In the genomic region with DNA sequence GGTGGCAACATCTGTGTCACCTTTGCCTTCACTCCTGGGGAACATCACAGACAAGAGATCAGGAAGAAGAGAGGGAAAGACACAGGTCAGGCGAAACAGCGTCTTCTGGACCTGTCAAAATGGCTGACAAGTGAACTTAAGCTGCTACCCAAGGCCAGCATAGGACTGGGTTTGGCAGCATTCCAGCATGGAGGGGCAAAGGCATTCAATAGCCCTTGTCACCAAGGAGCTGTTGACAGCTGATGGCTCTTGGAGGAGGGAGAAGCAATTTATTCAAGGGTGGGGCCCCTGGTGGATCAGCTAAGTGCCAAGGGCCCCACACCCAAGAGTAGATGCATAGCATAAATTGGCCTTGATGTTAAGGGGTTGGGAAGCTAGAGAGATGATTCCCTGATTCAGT, we compare ENCODE assay signal across 16 mouse cellular contexts. TPM values are rescaled to one million over a fixed set of nuclear protein-coding genes. Genes with fewer than 3 reads are reported as not detected.
DNase-seq lines count a peak whose midpoint lies in the region; ATAC-seq lines count a peak whose summit lies in the region.
"Had no signal": no experiment of that assay in that cellular context is flagged by ENCODE, and none has a peak within 500 bp of the region (broad histone marks: within the 10 kb centered on the region; RNA-seq: fewer than 3 reads in every experiment).

No protein-coding gene starts in this region.

- no peak overlapping the region for H3K4me3 ChIP-seq in heart, embryonic 11.5 days (ENCODE audit: low read depth, low read length)
- H3K4me3 ChIP-seq in lung, embryonic 16.5 days (ENCODE audit: low read length) = no peak overlapping the region
- no peak overlapping the region for H3K4me3 ChIP-seq in brown adipose tissue, adult 24 weeks (ENCODE audit: insufficient read depth, low read depth, low read length)
- H3K4me3 ChIP-seq: heart, embryonic 15.5 days; kidney, embryonic 15.5 days; liver, embryonic 13.5 days; myocyte had no signal

- peaks cover 25% of the 10 kb centered on the region for H3K4me1 ChIP-seq in heart, embryonic 11.5 days (ENCODE audit: control insufficient read depth, insufficient read depth, low read length)
- H3K4me1 ChIP-seq in lung, embryonic 16.5 days (replicated peaks; ENCODE audit: control insufficient read depth, insufficient read depth, low read length) = peaks cover 19% of the 10 kb centered on the region
- peaks cover 12% of the 10 kb centered on the region for H3K4me1 ChIP-seq in brown adipose tissue, adult 24 weeks (ENCODE audit: control insufficient read depth, insufficient read depth, insufficient read length, low read length)

- 64% methylated on average over 2 of the region's 2 CpGs for WGBS in heart, embryonic 11.5 days (ENCODE audit: insufficient replicate concordance)
- WGBS in lung, embryonic 16.5 days = 23% methylated on average over 2 of the region's 2 CpGs

- H3K9ac ChIP-seq in heart, embryonic 11.5 days (ENCODE audit: low read depth, low read length) = no peak overlapping the region
- no peak overlapping the region for H3K9ac ChIP-seq in lung, embryonic 16.5 days (ENCODE audit: low read length)
- H3K9ac ChIP-seq: heart, embryonic 15.5 days; kidney, embryonic 15.5 days; liver, embryonic 13.5 days had no signal

- no peaks in the 10 kb centered on the region for H3K9me3 ChIP-seq in heart, embryonic 11.5 days (replicated peaks; ENCODE audit: control insufficient read depth, low read length)
- no peaks in the 10 kb centered on the region for H3K9me3 ChIP-seq in lung, embryonic 16.5 days (ENCODE audit: control insufficient read depth, low read length)
- H3K9me3 ChIP-seq: heart, embryonic 15.5 days; kidney, embryonic 15.5 days; liver, embryonic 13.5 days had no signal

- no peaks in the 10 kb centered on the region for H3K36me3 ChIP-seq in heart, embryonic 11.5 days (ENCODE audit: control insufficient read depth, insufficient read depth, low read length)
- H3K36me3 ChIP-seq in lung, embryonic 16.5 days (ENCODE audit: control insufficient read depth, insufficient read depth, low read length) = no peaks in the 10 kb centered on the region
- H3K36me3 ChIP-seq: heart, embryonic 15.5 days; kidney, embryonic 15.5 days; liver, embryonic 13.5 days had no signal

- no peak for DNase-seq in heart, postnatal 14 days
- no peak for DNase-seq in lung, postnatal 25 days (ENCODE audit: low spot score)
- DNase-seq in R1 (ENCODE audit: low read depth, low spot score) = peak; percentile 53
- DNase-seq: adrenal gland, postnatal 36 days; cerebellum, postnatal 25 days; gastrocnemius, postnatal 14 days; liver, embryonic 13.5 days had no signal

- 0 out of 2 replicates have a peak overlapping the region, but pooled peaks have one; percentile 15 for H3K27ac ChIP-seq in heart, embryonic 11.5 days (ENCODE audit: low read depth, low read length)
- H3K27ac ChIP-seq in lung, embryonic 16.5 days (ENCODE audit: low read length) = no peak overlapping the region
- H3K27ac ChIP-seq in brown adipose tissue, adult 24 weeks (replicated peaks; ENCODE audit: low read depth, low read length) = 0 out of 2 replicates have a peak overlapping the region, but pooled peaks have one; percentile 1
- H3K27ac ChIP-seq: heart, embryonic 15.5 days; kidney, embryonic 15.5 days; liver, embryonic 13.5 days had no signal

- intact Hi-C loops in heart, postnatal 14 days (cut with DNase I) = no loop called here

- H3K4me2 ChIP-seq in heart, embryonic 11.5 days = peak overlapping the region; percentile 31
- no peak overlapping the region for H3K4me2 ChIP-seq in lung, embryonic 16.5 days (ENCODE audit: low read depth, low read length)
- H3K4me2 ChIP-seq: heart, embryonic 15.5 days; kidney, embryonic 15.5 days; liver, embryonic 13.5 days had no signal

- H3K27me3 ChIP-seq in heart, embryonic 11.5 days (ENCODE audit: control insufficient read depth, insufficient read depth, low read length) = no peaks in the 10 kb centered on the region
- no peaks in the 10 kb centered on the region for H3K27me3 ChIP-seq in lung, embryonic 16.5 days (ENCODE audit: control insufficient read depth, insufficient read depth, low read depth, low read length)
- H3K27me3 ChIP-seq: heart, embryonic 15.5 days; kidney, embryonic 15.5 days; liver, embryonic 13.5 days had no signal

- 0 out of 2 replicates have a peak, but pooled peaks have one; percentile 31 for ATAC-seq in heart, embryonic 11.5 days (replicated peaks; ENCODE audit: insufficient number of reproducible peaks, low FRiP score, low TSS enrichment)
- peak; percentile 27 for ATAC-seq in lung, embryonic 16.5 days (ENCODE audit: low read depth)
- ATAC-seq in megakaryocyte, adult 5-6 weeks (ENCODE audit: poor library complexity, severe bottlenecking) = no peak

RNA-seq across cellular contexts. Expression of gene Fndc7, which starts 10.7 kb away (rescaled TPM):
- not detected in 2 replicates for polyA plus RNA-seq in heart, embryonic 11.5 days (2014; fragmentation: Nextera tagmentation; extraction: Ambion mirVana)
- under 1 TPM in 1 of 2 experiments, not detected in 1; 0.12 TPM for total RNA-seq in heart, postnatal 14 days (2021)
- 0.82 and 1.1 TPM in 2 replicates for polyA plus RNA-seq in lung, embryonic 16.5 days (2015; fragmentation: Nextera tagmentation; extraction: Ambion mirVana)
- polyA plus RNA-seq in brown adipose tissue, adult 24 weeks (2012; ENCODE audit: insufficient read depth, insufficient read length, missing spikeins) = 0.38 TPM in 1 of 2 replicates, not detected in the other
- 0.07 TPM in 1 of 2 replicates, not detected in the other for total RNA-seq in megakaryocyte, adult 5-6 weeks (2015)
- total RNA-seq in megakaryocyte, adult 5-6 weeks (2017) = 0.12 and 0.44 TPM in 2 replicates
- total RNA-seq: MEL had no signal
- polyA plus RNA-seq: kidney, embryonic 15.5 days; limb, embryonic 11.5 days had no signal

RNA-seq across cellular contexts. Expression of gene Prpf38b, which starts 32.4 kb away (rescaled TPM):
- polyA plus RNA-seq in heart, embryonic 11.5 days (2014; fragmentation: Nextera tagmentation; extraction: Ambion mirVana) = 53.8 and 56.4 TPM in 2 replicates
- 10 to 100 TPM; 27.7 to 28.1 TPM for total RNA-seq in heart, postnatal 14 days (2021)
- 67.8 and 69.6 TPM in 2 replicates for polyA plus RNA-seq in lung, embryonic 16.5 days (2015; fragmentation: Nextera tagmentation; extraction: Ambion mirVana)
- 35.9 and 75.7 TPM in 2 replicates for polyA plus RNA-seq in brown adipose tissue, adult 24 weeks (2012; ENCODE audit: insufficient read depth, insufficient read length, missing spikeins)
- total RNA-seq in megakaryocyte, adult 5-6 weeks (2015) = 108 and 110 TPM in 2 replicates
- 197 and 206 TPM in 2 replicates for total RNA-seq in megakaryocyte, adult 5-6 weeks (2017)

RNA-seq across cellular contexts. Expression of gene Stxbp3, which starts 38.8 kb away (rescaled TPM):
- polyA plus RNA-seq in heart, embryonic 11.5 days (2014; fragmentation: Nextera tagmentation; extraction: Ambion mirVana) = 27.8 and 29.2 TPM in 2 replicates
- 10 to 100 TPM; 25.9 to 31.3 TPM for total RNA-seq in heart, postnatal 14 days (2021)
- 50.7 and 51.5 TPM in 2 replicates for polyA plus RNA-seq in lung, embryonic 16.5 days (2015; fragmentation: Nextera tagmentation; extraction: Ambion mirVana)
- 21.5 and 25.5 TPM in 2 replicates for polyA plus RNA-seq in brown adipose tissue, adult 24 weeks (2012; ENCODE audit: insufficient read depth, insufficient read length, missing spikeins)
- 58.2 and 59.6 TPM in 2 replicates for total RNA-seq in megakaryocyte, adult 5-6 weeks (2015)
- total RNA-seq in megakaryocyte, adult 5-6 weeks (2017) = 50.4 and 51.9 TPM in 2 replicates
